Mouse (Mus musculus) urinary bladder, adult 18-20 months (tissue): ENCODE results near the gene Rgsl1.

Experiments used
- DNase-seq, 2 experiments: peaks; one replicate each; pipeline ENCODE4 v3.0.0; 2022; ENCODE audit warnings: low spot score in 2 of 2, mixed read lengths in 2 of 2

The Rgsl1 gene

GRCm38 (mm10) chr1:153740775-153741400 lies 103.1 kb downstream of the Rgsl1 start:
- DNase-seq, result no peak

GRCm38 (mm10) chr1:153740145-153740544 lies 103.8 kb downstream of the Rgsl1 start, which contains the start of gene Rgs16:
Gene Rgs16, plus strand, starts transcription at chr1:153740349.
- peak; percentile 51 to 70 for DNase-seq

GRCm38 (mm10) chr1:153739437-153740015 lies 104.4 kb downstream of the Rgsl1 start:
- no peak for DNase-seq

GRCm38 (mm10) chr1:153737101-153738085 lies 106.5 kb downstream of the Rgsl1 start:
- DNase-seq, result no peak

DNA sequence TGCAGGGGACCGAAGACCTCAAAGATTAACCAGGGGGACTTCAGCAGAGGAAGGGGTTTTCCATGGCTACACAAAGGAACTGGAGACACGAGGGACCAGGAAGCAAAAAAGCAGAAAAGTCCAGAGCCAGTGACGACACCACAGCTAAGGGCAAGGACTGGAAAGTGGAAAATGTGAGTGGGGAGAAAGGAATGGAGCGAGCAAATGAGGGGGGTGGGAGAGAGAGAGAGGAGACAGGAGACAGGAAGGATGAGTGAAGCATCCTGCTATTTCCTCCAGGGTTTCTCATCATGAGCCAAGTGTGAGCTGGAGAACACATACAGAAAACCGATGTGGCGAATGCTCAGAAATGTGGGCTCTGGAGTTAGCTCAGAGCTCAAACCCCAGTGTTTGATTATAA lies 107.8 kb downstream of the Rgsl1 start:
- DNase-seq, result no peak

GRCm38 (mm10) chr1:153734866-153735265 lies 109.1 kb downstream of the Rgsl1 start:
- DNase-seq, result no peak

- no peak for DNase-seq
These were observed 110.8 kb downstream of the Rgsl1 start for GRCm38 (mm10) chr1:153733181-153733580.

GRCm38 (mm10) chr1:153730671-153731070 lies 113.3 kb downstream of the Rgsl1 start:
- DNase-seq, result no peak

- DNase-seq, result no peak
These were observed 114.1 kb downstream of the Rgsl1 start for GRCm38 (mm10) chr1:153729806-153730205.
